8 mouse cellular contexts compared by ENCODE assay signal in the genomic region with DNA sequence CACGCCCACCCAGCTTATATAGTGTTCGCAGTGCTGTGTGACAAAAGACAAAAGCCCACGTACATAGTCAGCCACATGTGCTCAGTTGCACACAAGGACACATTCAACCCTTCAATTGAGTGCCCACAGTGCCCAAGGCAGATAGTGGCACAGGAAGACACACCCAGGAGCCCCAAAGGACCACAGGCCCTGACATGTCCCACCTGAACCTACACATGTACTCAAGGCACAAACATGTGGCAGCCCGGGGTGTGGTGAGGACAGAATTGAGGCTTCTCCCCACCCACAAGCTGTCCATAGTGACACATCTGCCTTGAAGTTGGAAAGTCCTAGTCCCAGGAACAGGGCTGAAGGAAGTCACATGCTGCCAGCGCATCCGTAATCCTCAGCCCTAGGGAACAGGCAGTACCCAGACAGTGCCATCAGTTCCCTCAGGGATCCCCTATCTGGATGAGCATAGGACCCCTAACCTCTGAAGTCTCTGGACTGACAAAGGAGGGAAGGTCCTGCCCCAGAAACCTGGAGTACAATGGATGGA. TPM values are rescaled to one million over a fixed set of nuclear protein-coding genes. Genes with fewer than 3 reads are reported as not detected.
DNase-seq lines count a peak whose midpoint lies in the region; ATAC-seq lines count a peak whose summit lies in the region.

No protein-coding gene starts in this region.

- peaks cover 68 to 83% of the 10 kb centered on the region in 2 experiments for H3K4me1 ChIP-seq in heart, embryonic 14.5 days (ENCODE audit: control insufficient read depth in 2 of 2, insufficient read depth in 2 of 2, low read length in 2 of 2)
- peaks cover 50% of the 10 kb centered on the region for H3K4me1 ChIP-seq in midbrain, embryonic 14.5 days (ENCODE audit: control insufficient read depth, insufficient read depth, low read length)
- H3K4me1 ChIP-seq in midbrain, embryonic 15.5 days, result peaks cover 69% of the 10 kb centered on the region
- H3K4me1 ChIP-seq in intestine, embryonic 16.5 days (ENCODE audit: control insufficient read depth, insufficient read depth, low read length), result peaks cover 82% of the 10 kb centered on the region

- whole genome bisulfite sequencing in heart, embryonic 14.5 days, result 64% methylated on average over 6 of the region's 6 CpGs
- WGBS in midbrain, embryonic 14.5 days, result 85% methylated on average over 6 of the region's 6 CpGs
- 90% methylated on average over 6 of the region's 6 CpGs for WGBS in midbrain, embryonic 15.5 days
- 79% methylated on average over 6 of the region's 6 CpGs for WGBS in intestine, embryonic 16.5 days

- no peak for DNase-seq in heart, adult 9 months (ENCODE audit: low spot score in 2 of 2)
- no peak for DNase-seq in midbrain, embryonic 14.5 days
- DNase-seq in thymus, postnatal 14 days, result peak; percentile 57
- no peak for DNase-seq in adipocyte (ENCODE audit: low spot score)
- no peak for DNase-seq in layer of hippocampus, postnatal 10 days (ENCODE audit: low spot score in 2 of 2)

- no peaks in the 10 kb centered on the region for H3K27me3 ChIP-seq in heart, embryonic 14.5 days (ENCODE audit: control insufficient read depth, insufficient read depth, low read length)
- no peaks in the 10 kb centered on the region for H3K27me3 ChIP-seq in midbrain, embryonic 14.5 days (ENCODE audit: control insufficient read depth, insufficient read depth, low read length)
- no peaks in the 10 kb centered on the region for H3K27me3 ChIP-seq in midbrain, embryonic 15.5 days (replicated peaks)
- no peaks in the 10 kb centered on the region for H3K27me3 ChIP-seq in intestine, embryonic 16.5 days (replicated peaks; ENCODE audit: control insufficient read depth, insufficient read depth, low read length)

- no peaks in the 10 kb centered on the region for H3K36me3 ChIP-seq in heart, embryonic 14.5 days (ENCODE audit: control insufficient read depth, insufficient read depth, low read length)
- H3K36me3 ChIP-seq in midbrain, embryonic 14.5 days (ENCODE audit: control insufficient read depth, insufficient read depth, low read length), result no peaks in the 10 kb centered on the region
- no peaks in the 10 kb centered on the region for H3K36me3 ChIP-seq in midbrain, embryonic 15.5 days (replicated peaks)
- H3K36me3 ChIP-seq in intestine, embryonic 16.5 days (ENCODE audit: control insufficient read depth, insufficient read depth, low read length), result no peaks in the 10 kb centered on the region

- peak overlapping the region; percentile 92 to 95 for H3K27ac ChIP-seq in heart, embryonic 14.5 days (replicated peaks in 1 of 2; ENCODE audit: control insufficient read depth in 1 of 2, insufficient read depth in 1 of 2, low read depth in 2 of 2, low read length in 2 of 2)
- 0 out of 2 replicates have a peak overlapping the region, but pooled peaks have one; percentile 71 for H3K27ac ChIP-seq in midbrain, embryonic 14.5 days (replicated peaks; ENCODE audit: low read depth, low read length)
- no peak overlapping the region for H3K27ac ChIP-seq in midbrain, embryonic 15.5 days
- peak overlapping the region; percentile 78 for H3K27ac ChIP-seq in intestine, embryonic 16.5 days (ENCODE audit: low read length)

- no peak for ATAC-seq in heart, embryonic 14.5 days (ENCODE audit: insufficient number of reproducible peaks, insufficient read depth, low FRiP score, low read depth)
- ATAC-seq in midbrain, embryonic 14.5 days (ENCODE audit: low FRiP score, low TSS enrichment), result no peak
- ATAC-seq in midbrain, embryonic 15.5 days (replicated peaks), result no peak
- no peak for ATAC-seq in intestine, embryonic 16.5 days

- no peaks in the 10 kb centered on the region for H3K9me3 ChIP-seq in heart, embryonic 14.5 days (ENCODE audit: control insufficient read depth, low read length)
- H3K9me3 ChIP-seq in midbrain, embryonic 14.5 days (ENCODE audit: control insufficient read depth, low read length), result no peaks in the 10 kb centered on the region
- H3K9me3 ChIP-seq in midbrain, embryonic 15.5 days, result no peaks in the 10 kb centered on the region
- H3K9me3 ChIP-seq in intestine, embryonic 16.5 days (ENCODE audit: control insufficient read depth, low read length), result no peaks in the 10 kb centered on the region

- peak overlapping the region; percentile 66 for H3K9ac ChIP-seq in heart, embryonic 14.5 days (ENCODE audit: low read length)
- H3K9ac ChIP-seq in midbrain, embryonic 14.5 days (replicated peaks; ENCODE audit: low read length), result no peak overlapping the region
- H3K9ac ChIP-seq in midbrain, embryonic 15.5 days, result no peak overlapping the region
- H3K9ac ChIP-seq in intestine, embryonic 16.5 days (ENCODE audit: low read depth, low read length), result peak overlapping the region; percentile 36

- H3K4me2 ChIP-seq in heart, embryonic 14.5 days (ENCODE audit: low read length), result peak overlapping the region; percentile 50
- no peak overlapping the region for H3K4me2 ChIP-seq in midbrain, embryonic 14.5 days (ENCODE audit: low read length)
- no peak overlapping the region for H3K4me2 ChIP-seq in midbrain, embryonic 15.5 days
- no peak overlapping the region for H3K4me2 ChIP-seq in intestine, embryonic 16.5 days (ENCODE audit: low read depth, low read length)

- no peak overlapping the region for H3K4me3 ChIP-seq in heart, embryonic 14.5 days (ENCODE audit: control insufficient read depth in 1 of 2, insufficient read depth in 1 of 2, low read depth in 1 of 2, low read length in 2 of 2)
- no peak overlapping the region for H3K4me3 ChIP-seq in midbrain, embryonic 14.5 days (replicated peaks; ENCODE audit: low read depth, low read length)
- no peak overlapping the region for H3K4me3 ChIP-seq in midbrain, embryonic 15.5 days
- H3K4me3 ChIP-seq in intestine, embryonic 16.5 days (ENCODE audit: low read length), result no peak overlapping the region

RNA-seq across cellular contexts. Expression of gene Wasf2, which starts 43.1 kb away (rescaled TPM):
- 50.7 and 68.6 TPM in 2 replicates for polyA plus RNA-seq in heart, embryonic 14.5 days (2014; fragmentation: Nextera tagmentation; extraction: Ambion mirVana)
- polyA plus RNA-seq in midbrain, embryonic 14.5 days (2014; fragmentation: Nextera tagmentation; extraction: Ambion mirVana), result 19.6 and 23.1 TPM in 2 replicates
- polyA plus RNA-seq in midbrain, embryonic 15.5 days (2015; fragmentation: Nextera tagmentation; extraction: Ambion mirVana), result 27.4 and 27.7 TPM in 2 replicates
- polyA plus RNA-seq in intestine, embryonic 16.5 days (2015; fragmentation: Nextera tagmentation; extraction: Ambion mirVana), result 76.9 and 81.9 TPM in 2 replicates
- 10 to 100 TPM; 42.3 to 42.7 TPM for total RNA-seq in layer of hippocampus, postnatal 10 days (2021)

Comparison
In these comparisons a context has a peak if more than half of its experiments do, and no peak if none do; other contexts are left out.
1. H3K9ac ChIP-seq: peak in heart, embryonic 14.5 days (single experiment) and intestine, embryonic 16.5 days (single experiment); none in midbrain, embryonic 14.5 days (single experiment) and midbrain, embryonic 15.5 days (single experiment).